Mouse (Mus musculus) CH12.LX (cell line): ENCODE data around the gene Vav2. TPM values are rescaled to one million over a fixed set of nuclear protein-coding genes. Genes with fewer than 3 reads are reported as not detected.

Source experiments
- polyA plus RNA-seq: library from polyadenylated mRNA; unstranded; fragments of >175 nt; gene quantifications from 2 replicates; pipeline ENCODE4 v1.2.1, GENCODE M21; 2012; ENCODE audit warnings: low read depth; ENCODE audit not compliant: insufficient read length
- total RNA-seq, 2 experiments: library from RNA; depleted of rRNA; stranded (reverse); fragments of 300-350 nt in 1 of 2; fragments of >200 nt in 1 of 2; gene quantifications; 2 replicates each; pipeline ENCODE4 v1.2.3; 2012 to 2014

Vav2 gene
- total and polyA plus RNA-seq, 3 experiments = 31.5 to 46.8 (median 46.6) TPM

Other genes starting within 250 kb of the Vav2 start
- gene Sardh, start 178.7 kb downstream of the Vav2 start, total RNA-seq (2012; rRNA removed) = not detected in 2 replicates
- 0.35 TPM in 1 of 2 replicates, not detected in the other for gene Sardh, start 178.7 kb downstream of the Vav2 start, total RNA-seq (2014; rRNA removed)
- 0.13 and 0.34 TPM in 2 replicates for gene Sardh, start 178.7 kb downstream of the Vav2 start, polyA plus RNA-seq
- 0.92 and 2.1 TPM in 2 replicates for gene Brd3os, start 15.3 kb upstream of the Vav2 start, total RNA-seq (2012; rRNA removed)
- gene Brd3os, start 15.3 kb upstream of the Vav2 start, total RNA-seq (2014; rRNA removed) = 0.74 and 1.2 TPM in 2 replicates
- 1.2 and 1.8 TPM in 2 replicates for gene Brd3os, start 15.3 kb upstream of the Vav2 start, polyA plus RNA-seq
- 5.2 and 6.6 TPM in 2 replicates for gene Brd3, start 80.6 kb upstream of the Vav2 start, total RNA-seq (2012; rRNA removed)
- 2.5 TPM in 2 replicates for gene Brd3, start 80.6 kb upstream of the Vav2 start, total RNA-seq (2014; rRNA removed)
- gene Brd3, start 80.6 kb upstream of the Vav2 start, polyA plus RNA-seq = 15.6 and 17.1 TPM in 2 replicates
- 33.9 and 37.2 TPM in 2 replicates for gene Wdr5, start 88.1 kb upstream of the Vav2 start, total RNA-seq (2012; rRNA removed)
- gene Wdr5, start 88.1 kb upstream of the Vav2 start, total RNA-seq (2014; rRNA removed) = 55.5 and 56.0 TPM in 2 replicates
- gene Wdr5, start 88.1 kb upstream of the Vav2 start, polyA plus RNA-seq = 54.8 and 54.9 TPM in 2 replicates
- gene Rxra, start 249.4 kb upstream of the Vav2 start, total RNA-seq (2012; rRNA removed) = 2.1 and 2.6 TPM in 2 replicates
- gene Rxra, start 249.4 kb upstream of the Vav2 start, total RNA-seq (2014; rRNA removed) = 1.8 and 2.4 TPM in 2 replicates
- 4.1 and 5.5 TPM in 2 replicates for gene Rxra, start 249.4 kb upstream of the Vav2 start, polyA plus RNA-seq